Mouse (Mus musculus) liver, embryonic 14.5 days (tissue): ENCODE data around the gene Hist2h3b. TPM values are rescaled to one million over a fixed set of nuclear protein-coding genes. Genes with fewer than 3 reads are reported as not detected.

Experiments used
- ATAC-seq: fragments of 200-750 bp; cut with Nextera tagmentation; 2 replicates; pipeline ENCODE4 v1.8.0; 2017; ENCODE audit warnings: moderate number of reproducible peaks, mild to moderate bottlenecking, moderate library complexity; ENCODE audit not compliant: insufficient read depth
- DNase-seq, 3 experiments: peaks; one replicate each; pipeline ENCODE4 v3.0.0-alpha.2; 2012 to 2013; ENCODE audit warnings: low read depth in 3 of 3, low spot score in 3 of 3
- H3K27ac ChIP-seq: fragments of 300-500 bp; sonication (generic); 2 replicates; pipeline ENCODE4 v1.5.1; 2014; ENCODE audit warnings: moderate library complexity, mild to moderate bottlenecking, control low read depth, inconsistent platforms
- H3K27me3 ChIP-seq: fragments of 300-500 bp; sonication (generic); 2 replicates; pipeline ENCODE4 v1.6.1; 2014; ENCODE audit warnings: mild to moderate bottlenecking, low read length, moderate library complexity; ENCODE audit not compliant: control insufficient read depth, insufficient read depth
- H3K36me3 ChIP-seq: fragments of 300-500 bp; sonication (generic); replicated peaks from 2 replicates; pipeline ENCODE4 v1.6.1; 2014; ENCODE audit warnings: low read depth; ENCODE audit not compliant: control insufficient read depth, insufficient read depth
- H3K4me1 ChIP-seq, 2 experiments: fragments of 200-500 bp in 1 of 2; fragments of 300-500 bp in 1 of 2; sonication (generic) in 1 of 2; replicated peaks; 2 replicates each; pipeline ENCODE4 v1.6.1; 2012 to 2014; ENCODE audit warnings: antibody characterized with exemption in 1 of 2, inconsistent platforms in 1 of 2, low read length in 1 of 2; ENCODE audit not compliant: control insufficient read depth in 2 of 2, insufficient read depth in 2 of 2
- H3K4me2 ChIP-seq: fragments of 300-500 bp; sonication (generic); 2 replicates; pipeline ENCODE4 v1.6.1; 2014; ENCODE audit warnings: low read depth, mild to moderate bottlenecking, control low read depth, moderate library complexity
- H3K4me3 ChIP-seq, 2 experiments: fragments of 200-500 bp in 1 of 2; fragments of 300-500 bp in 1 of 2; sonication (generic) in 1 of 2; 2 replicates each; pipeline ENCODE4 v1.5.1; 2012 to 2014; ENCODE audit warnings: low read depth in 2 of 2, low read length in 2 of 2, mild to moderate bottlenecking in 2 of 2, control low read depth in 1 of 2, inconsistent platforms in 1 of 2, moderate library complexity in 1 of 2; ENCODE audit not compliant: insufficient read depth in 1 of 2
- H3K9ac ChIP-seq: fragments of 300-500 bp; sonication (generic); replicated peaks from 2 replicates; pipeline ENCODE4 v1.6.1; 2014; ENCODE audit warnings: mild to moderate bottlenecking, control low read depth, moderate library complexity
- H3K9me3 ChIP-seq: fragments of 300-500 bp; sonication (generic); 2 replicates; pipeline ENCODE4 v1.6.1; 2016; ENCODE audit warnings: low read length, mixed read lengths; ENCODE audit not compliant: control insufficient read depth
- CTCF ChIP-seq: IDR thresholded peaks from 2 replicates; pipeline ENCODE4 v1.5.1; 2016; ENCODE audit warnings: antibody characterized with exemption, low read depth, control low read depth
- EP300 ChIP-seq: IDR thresholded peaks from 2 replicates; pipeline ENCODE4 v1.6.1; 2016; ENCODE audit warnings: antibody characterized with exemption, low read depth
- WGBS: fragments of 180-500 bp; shearing (Covaris S2); extraction: QIAGEN DNeasy Blood & Tissue Kit; methylation state at CpG from one replicate; pipeline ENCODE4 v1.1.7; 2014; ENCODE audit not compliant: insufficient replicate concordance; 5-methylcytosine and 5-hydroxymethylcytosine counted together
- polyA plus RNA-seq, 2 experiments: library from polyadenylated mRNA; depleted of rRNA in 1 of 2; stranded (reverse) in 1 of 2; unstranded in 1 of 2; fragments of >200 nt; fragmentation: Nextera tagmentation in 1 of 2; extraction: Ambion mirVana in 1 of 2; gene quantifications; 2 replicates each; pipeline versions ENCODE4 v1.2.1 to v1.2.3; 2012 to 2014

The Hist2h3b gene
- polyA plus RNA-seq, 2 experiments = 68.0 to 100 TPM

DNA sequence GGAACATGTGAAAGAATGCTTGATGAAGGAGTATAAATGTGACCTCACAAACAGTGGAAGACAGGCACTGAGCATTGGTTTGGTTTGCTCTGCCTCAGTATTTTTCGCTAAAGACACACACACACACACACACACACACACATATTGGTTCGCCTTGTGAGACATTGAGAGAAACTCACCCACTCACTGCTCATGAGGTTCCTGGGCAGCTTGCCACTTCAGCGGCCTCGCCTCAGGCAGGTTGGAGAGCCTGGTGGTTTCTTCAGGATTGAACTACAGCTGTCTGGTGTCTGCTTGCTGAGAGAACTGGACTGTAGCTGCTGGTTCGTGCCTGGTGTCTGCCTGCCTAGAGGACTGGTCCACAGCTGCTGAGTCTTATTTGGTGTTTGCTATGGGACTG is 8.2 kb upstream of the Hist2h3b start:
- ATAC-seq (no peak), DNase-seq (no peak)
- no peaks in the 10 kb centered on the region for H3K36me3 ChIP-seq
- H3K4me3 ChIP-seq = no peak overlapping the region
- H3K4me2 ChIP-seq = no peak overlapping the region
- no peak overlapping the region for H3K9ac ChIP-seq
- no peak overlapping the region for H3K27ac ChIP-seq
- no peaks in the 10 kb centered on the region for H3K27me3 ChIP-seq
- peaks cover 30 to 34% of the 10 kb centered on the region in 2 experiments for H3K4me1 ChIP-seq
- 81% methylated on average over 5 of the region's 5 CpGs for WGBS
- H3K9me3 ChIP-seq = no peaks in the 10 kb centered on the region
- no peak for TF ChIP-seq EP300
- no peak for TF ChIP-seq CTCF

DNA sequence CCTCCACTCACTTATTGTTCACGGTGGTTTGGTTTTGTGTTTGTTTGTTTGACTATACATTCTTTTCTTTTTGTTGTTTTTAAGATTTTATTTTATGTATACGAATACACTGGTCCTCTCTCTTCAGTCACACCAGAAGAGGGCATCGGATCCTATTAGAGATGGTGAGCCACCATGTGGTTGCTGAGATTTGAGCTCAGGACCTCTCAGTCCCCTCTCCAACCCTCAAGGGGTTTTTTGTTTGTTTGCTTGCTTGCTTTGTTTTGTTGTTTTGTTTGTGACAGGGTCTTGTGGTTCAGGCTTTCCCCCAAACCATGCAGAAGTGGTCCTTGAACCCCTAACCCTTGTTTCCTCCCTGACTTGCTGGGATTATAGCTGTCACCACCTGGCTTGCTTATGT is 6.8 kb upstream of the Hist2h3b start:
- Histone ChIP-seq H3K4me1 (peaks cover 29 to 31% of the 10 kb centered on the region in 2 experiments), H3K9me3 (no peaks in the 10 kb centered on the region), H3K27me3 (no peaks in the 10 kb centered on the region), H3K4me3 (peak overlapping the region; percentile 54 to 63), H3K27ac (peak overlapping the region; percentile 100), H3K4me2 (peak overlapping the region; percentile 86), H3K9ac (peak overlapping the region; percentile 100), H3K36me3 (no peaks in the 10 kb centered on the region)
- ATAC-seq (no peak), DNase-seq (no peak)
- no peak for TF ChIP-seq CTCF
- no peak for TF ChIP-seq EP300
- 52% methylated on average over 3 of the region's 3 CpGs for WGBS

DNA sequence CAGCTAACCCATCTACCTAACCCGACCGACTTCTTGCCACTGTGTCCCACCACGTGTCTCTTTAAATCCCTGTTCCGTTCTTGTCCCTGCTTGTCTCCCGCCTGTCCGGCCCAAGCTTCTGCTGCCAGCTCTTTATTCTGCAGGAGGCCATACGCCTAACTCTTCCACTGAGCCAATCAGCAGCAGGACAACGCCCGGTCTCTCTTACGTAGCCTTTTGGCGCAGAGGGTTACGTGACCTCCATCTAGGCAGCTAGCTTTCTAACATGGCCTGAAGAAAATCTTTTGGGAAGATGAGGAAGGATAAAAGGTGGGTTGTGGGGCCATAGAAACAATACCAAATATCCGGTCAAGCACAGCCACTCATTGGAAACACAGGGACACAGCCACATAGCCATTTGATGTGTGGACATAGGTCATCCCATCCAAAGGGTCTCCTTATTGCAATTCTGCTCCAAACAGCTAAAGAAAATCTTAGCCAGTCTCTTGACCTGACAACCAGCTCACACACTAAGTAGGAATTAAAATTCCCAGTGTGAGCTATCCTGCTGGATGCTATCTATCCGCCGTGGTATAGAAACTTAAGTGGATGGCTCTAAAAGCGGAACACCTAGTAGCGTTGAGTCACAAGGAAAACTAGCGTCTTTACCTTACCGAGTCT is 6.1 kb upstream of the Hist2h3b start:
- DNase-seq = peak; percentile 85 to 88 (median 87)
- H3K4me2 ChIP-seq = peak overlapping the region; percentile 86
- H3K4me1 ChIP-seq = peaks cover 29 to 36% of the 10 kb centered on the region in 2 experiments
- TF ChIP-seq CTCF = no peak
- TF ChIP-seq EP300 = no peak
- no peaks in the 10 kb centered on the region for H3K36me3 ChIP-seq
- H3K27ac ChIP-seq = peak overlapping the region; percentile 100
- WGBS = under 1% methylated on average over 19 of the region's 19 CpGs
- no peaks in the 10 kb centered on the region for H3K27me3 ChIP-seq
- peak overlapping the region; percentile 54 to 63 for H3K4me3 ChIP-seq
- peak overlapping the region; percentile 100 for H3K9ac ChIP-seq
- ATAC-seq = peak; percentile 70
- H3K9me3 ChIP-seq = no peaks in the 10 kb centered on the region

DNA sequence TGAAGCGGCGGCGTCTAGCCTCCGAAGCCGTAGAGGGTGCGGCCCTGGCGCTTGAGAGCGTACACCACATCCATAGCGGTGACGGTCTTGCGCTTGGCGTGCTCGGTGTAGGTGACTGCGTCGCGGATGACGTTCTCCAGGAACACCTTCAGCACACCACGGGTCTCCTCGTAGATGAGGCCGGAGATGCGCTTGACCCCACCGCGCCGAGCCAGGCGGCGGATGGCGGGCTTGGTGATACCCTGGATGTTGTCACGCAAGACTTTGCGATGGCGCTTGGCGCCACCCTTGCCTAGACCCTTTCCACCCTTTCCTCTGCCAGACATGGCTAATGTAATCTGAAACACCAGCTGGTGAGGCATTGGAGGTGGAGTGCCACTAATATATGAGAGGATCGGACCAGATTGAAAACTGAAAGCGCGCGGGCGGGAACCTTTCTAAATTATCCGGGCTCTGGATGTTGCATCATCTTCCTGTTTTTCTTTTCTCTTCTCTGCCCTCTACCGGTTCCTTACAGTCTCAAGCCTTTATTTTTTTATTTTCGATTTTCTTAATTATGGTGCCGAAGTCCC is 5.4 kb upstream of the Hist2h3b start, which contains the start of gene Hist2h4:
TSS of gene Hist2h4 (minus strand) at position 333 of the 572 bp plus-strand sequence.
- H3K4me3 ChIP-seq = peak within 1 kb of the TSS; percentile 54 to 63
- peaks cover 36 to 42% of the 10 kb centered on the region in 2 experiments for H3K4me1 ChIP-seq
- H3K9me3 ChIP-seq = no peaks in the 10 kb centered on the region
- H3K4me2 ChIP-seq = peak within 1 kb of the TSS; percentile 86
- TF ChIP-seq EP300 (peak; percentile 93), CTCF (peak; percentile 47; the same call in 1 of the 2 replicates)
- no peaks in the 10 kb centered on the region for H3K27me3 ChIP-seq
- WGBS = under 1% methylated on average over 40 of the region's 40 CpGs
- H3K27ac ChIP-seq = peak within 1 kb of the TSS; percentile 100
- DNase-seq (peak; percentile 94 to 95 (median 95)), ATAC-seq (peak; percentile 87)
- peak within 1 kb of the TSS; percentile 100 for H3K9ac ChIP-seq
- H3K36me3 ChIP-seq = no peaks in the 10 kb centered on the region
